Mouse (Mus musculus) right cerebral cortex, adult 2 months (tissue): ENCODE results near the gene Ang.

Experiments
- DNase-seq, 2 experiments: peaks; one replicate each; pipeline ENCODE4 v3.0.0; 2021 to 2022; ENCODE audit warnings: low spot score in 2 of 2

Ang gene

DNA sequence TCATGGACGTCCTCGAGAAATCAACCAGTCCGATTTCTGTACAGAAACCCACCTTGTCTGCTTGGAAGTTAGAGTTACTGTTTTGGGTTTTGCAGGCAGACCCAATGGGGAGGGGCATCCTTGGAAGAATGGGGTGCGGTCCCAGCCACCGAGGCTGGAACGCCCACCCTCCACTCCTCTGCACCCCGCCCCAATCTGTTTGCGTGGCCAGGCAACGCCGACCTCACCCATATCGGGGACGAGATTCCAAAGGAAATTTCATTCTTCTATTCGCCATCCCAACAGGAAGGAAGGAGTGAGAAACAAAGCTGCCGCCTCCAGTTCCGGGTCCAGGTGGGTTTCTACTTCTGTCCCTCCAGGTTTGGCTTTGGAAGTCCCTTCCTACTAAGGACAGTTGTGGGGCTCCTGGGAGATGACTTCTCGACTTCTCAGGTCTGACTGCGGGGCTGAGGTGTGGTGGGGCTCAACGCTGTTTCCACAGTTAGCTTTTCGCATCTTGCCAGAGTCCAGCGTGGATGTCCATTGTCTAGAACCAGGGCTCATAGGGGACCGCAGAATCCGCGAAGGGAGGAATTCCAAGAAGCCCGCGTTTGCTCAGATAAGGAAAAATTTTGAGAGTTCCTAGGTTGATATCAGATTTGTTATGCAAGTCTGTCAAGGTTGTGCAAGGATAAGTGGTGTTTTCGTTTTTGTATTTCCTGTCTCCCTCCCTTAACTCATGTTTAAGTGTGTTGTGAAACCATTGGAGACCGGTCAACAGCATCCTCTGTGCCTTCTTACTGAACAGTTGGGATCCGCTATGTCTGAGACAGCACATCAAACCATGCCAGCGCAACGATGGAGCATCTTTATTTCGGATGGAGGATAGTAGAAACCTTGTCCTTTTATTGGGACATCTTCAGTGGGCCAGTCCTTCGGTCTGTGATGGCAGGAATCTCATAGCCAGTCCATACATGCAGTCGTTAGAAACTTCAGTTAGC is at the start of gene Ang, which contains the start of gene Rnase4:
Gene Ang (plus strand): TSS at position 230 of the 980 bp plus-strand sequence.
Gene Rnase4 (plus strand): TSS at position 157 of the 980 bp plus-strand sequence.
- peak; percentile 23 to 43 for DNase-seq

GRCm38 (mm10) chr14:51041769-51042168 is 49.2 kb upstream of the Ang start, which contains the start of gene Rnase9:
Gene Rnase9 (minus strand): TSS chr14:51041869.
- DNase-seq: no peak

DNA sequence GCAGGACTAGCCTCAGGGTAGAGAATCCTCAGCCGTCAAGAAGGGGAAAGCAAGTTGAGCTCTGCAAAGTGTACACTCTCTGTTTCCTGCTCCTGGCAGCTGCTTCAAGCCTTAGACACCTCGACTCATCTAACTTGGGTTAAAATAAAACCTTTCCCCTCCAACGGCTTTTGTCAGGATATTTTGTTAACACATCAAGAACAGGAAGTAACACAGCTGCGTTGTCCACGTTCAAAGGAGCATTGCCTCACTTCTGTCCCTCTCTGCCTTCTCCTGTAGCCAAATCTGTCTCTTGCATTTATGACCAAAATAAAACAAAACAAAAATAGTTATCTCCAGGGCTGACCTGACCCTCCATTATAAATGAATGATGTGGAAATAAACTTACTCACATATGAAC is 43.1 kb upstream of the Ang start:
- no peak for DNase-seq

DNA sequence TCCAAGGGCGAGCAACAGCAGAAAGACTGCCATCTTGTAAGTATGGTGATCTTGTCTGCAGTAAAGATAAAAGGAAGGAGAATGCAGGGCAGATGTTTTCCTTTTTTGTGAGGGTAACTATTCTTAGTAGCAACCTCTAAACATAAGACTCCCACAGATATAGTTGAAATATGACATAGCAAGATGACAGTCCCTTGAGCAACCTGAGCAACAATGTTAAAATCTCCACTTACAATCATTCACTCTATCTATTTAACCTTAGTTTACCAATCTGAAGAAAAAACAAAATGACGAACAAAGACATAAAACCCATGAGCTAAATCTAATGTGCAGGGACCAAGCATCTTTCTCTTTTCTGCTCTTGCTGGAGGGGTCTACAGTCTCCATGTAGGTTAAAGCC is 40.9 kb upstream of the Ang start, which contains the start of gene Rnase11:
Gene Rnase11 (minus strand): TSS at position 101 of the 400 bp plus-strand sequence.
- no peak for DNase-seq

DNA sequence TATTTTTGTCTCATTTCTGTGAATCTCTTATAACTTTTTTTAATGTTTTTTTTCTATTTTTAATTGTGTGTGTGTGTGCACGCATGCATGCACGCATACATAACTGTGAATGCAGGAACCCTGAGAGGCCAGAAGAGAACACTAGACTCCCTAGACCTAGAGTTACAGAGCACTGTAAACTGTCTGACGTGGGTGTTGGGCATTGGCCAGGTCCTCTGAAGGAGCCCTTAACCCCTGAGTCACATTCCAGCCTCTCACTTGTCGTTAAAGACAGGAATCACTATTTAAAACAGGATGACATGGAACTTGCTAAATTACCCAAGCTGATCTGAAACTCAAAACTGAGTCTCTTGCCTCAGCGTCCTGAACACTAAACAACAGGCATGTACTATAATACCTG is 39.0 kb upstream of the Ang start:
- DNase-seq: no peak

DNA sequence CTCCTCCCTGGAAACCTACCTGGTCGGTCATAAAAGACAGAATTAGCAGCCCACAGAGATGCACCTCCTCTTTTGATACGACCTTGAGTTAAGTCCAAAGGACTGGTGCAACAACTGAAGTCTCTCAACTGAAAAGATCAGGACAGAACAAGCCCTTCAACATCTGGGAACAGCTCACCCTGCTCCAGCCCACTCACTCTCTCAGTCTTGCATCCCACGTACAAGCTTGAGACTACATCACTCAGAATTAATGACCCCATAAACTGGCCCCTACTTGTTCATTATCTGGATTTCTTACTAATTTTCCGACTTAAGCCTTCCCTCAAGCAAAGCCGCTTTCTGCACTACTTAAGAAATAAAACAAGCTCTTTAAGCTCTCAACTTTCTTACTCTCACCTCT is 37.8 kb upstream of the Ang start:
- no peak for DNase-seq

- DNase-seq: no peak
These were observed 36.4 kb upstream of the Ang start for GRCm38 (mm10) chr14:51054243-51055237.

DNA sequence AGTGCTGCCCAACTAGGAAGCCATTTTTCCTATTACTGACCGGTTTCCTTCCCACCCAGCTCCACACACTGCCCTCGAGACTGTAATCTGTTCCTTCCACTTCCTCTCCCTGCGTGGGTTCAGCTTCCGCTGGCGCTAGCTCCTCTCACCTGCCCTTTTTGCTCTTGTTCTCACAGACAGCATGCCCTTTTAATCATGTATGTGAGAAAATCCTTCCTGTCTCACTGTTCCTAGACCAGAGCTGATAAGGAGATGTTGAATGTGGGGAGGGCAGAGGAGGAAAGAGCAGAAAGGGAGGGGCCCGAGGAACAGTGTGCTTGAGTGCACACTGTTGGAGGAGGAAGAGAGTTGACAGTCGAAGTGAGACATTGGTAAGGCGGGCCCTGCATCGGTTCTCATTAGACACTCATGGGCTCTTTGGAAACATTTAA is 33.5 kb upstream of the Ang start, which contains the start of gene Rnase12:
Gene Rnase12 (minus strand): TSS at position 261 of the 431 bp plus-strand sequence.
- DNase-seq: no peak

GRCm38 (mm10) chr14:51060761-51061160 is 30.2 kb upstream of the Ang start:
- no peak for DNase-seq

DNA sequence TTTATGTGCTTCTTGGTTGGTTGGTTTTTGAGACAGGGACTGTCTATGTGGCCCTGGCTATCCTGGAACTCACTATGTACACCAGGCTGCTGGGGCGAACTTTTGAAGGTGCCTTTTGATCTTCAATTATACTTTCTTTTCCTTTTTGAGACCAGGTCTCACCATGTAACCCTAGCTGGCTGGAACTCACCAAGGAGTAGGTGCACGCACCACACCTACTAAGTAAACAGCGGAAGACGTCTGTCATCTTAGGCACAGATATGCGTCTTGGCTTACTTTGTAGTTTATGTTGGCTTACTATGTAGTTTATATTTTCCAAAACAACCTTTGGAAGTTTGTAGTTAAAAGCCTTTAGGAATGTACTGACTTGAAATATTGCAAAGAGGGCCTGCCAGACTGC is 22.0 kb upstream of the Ang start:
- DNase-seq: no peak

- no peak for DNase-seq
These were observed 21.3 kb upstream of the Ang start for GRCm38 (mm10) chr14:51069617-51070016.

DNA sequence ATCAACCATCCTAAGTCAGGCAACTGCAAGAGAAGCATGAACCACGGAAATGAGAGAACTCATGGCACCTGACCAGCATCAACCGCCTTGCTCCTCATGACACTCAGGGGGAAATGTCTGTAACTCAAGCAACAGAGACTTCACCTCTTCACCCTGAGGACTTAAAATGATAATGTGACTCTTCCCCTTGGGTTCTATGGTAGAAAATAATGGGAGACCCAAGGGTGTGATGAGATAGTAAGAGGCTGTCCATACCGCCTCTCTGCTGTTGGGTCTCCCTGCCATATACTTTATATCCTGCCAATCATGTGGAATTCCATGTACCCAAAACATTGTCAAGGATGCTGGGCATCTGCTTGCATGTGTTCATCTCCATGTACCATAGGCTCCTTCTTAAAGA is 16.6 kb upstream of the Ang start, which contains the start of gene Olfr750:
Gene Olfr750 (minus strand): TSS at position 101 of the 400 bp plus-strand sequence.
- no peak for DNase-seq

DNA sequence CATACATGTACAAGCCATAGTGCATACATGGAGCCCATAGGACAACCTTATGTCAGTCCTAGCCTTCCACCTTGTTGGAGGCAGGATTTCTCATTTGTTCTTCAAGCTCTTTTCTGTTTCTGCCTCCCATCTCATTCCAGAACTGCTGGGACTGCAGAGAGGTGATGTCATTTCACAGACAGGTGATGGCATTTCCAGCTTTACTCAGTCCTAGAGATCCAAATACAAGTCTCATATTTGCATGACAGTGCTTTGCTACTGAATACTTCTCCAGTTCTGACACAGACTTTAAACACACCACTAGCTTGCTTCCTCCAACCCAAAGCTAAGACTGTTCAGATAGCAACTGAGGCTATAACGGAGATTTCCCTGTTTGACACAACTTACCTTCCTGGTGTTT is 11.8 kb upstream of the Ang start:
- no peak for DNase-seq

DNA sequence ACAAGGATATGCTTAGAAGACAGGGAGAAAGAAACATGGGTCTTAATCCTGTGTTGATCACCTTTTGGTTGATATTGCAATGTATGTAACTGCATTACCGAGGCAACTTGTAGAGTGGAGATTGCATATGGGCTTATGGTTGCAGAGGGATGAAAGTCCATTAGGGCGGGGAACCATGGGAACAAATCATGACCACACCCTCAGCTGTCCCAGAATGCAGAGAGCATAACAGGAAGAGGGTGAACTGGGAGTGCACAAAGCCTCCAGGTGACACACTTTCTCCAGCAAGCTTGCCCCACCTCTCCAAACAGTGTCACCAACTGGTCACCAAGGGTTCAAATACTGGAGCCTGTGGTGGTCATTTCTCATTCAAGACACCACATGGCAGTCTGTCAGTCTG is 9.9 kb upstream of the Ang start:
- DNase-seq: no peak

- DNase-seq: peak; percentile 78 to 82
These were observed 8.1 kb upstream of the Ang start for GRCm38 (mm10) chr14:51082599-51083581.

GRCm38 (mm10) chr14:51083805-51084204 is 7.1 kb upstream of the Ang start:
- no peak for DNase-seq

- no peak for DNase-seq
These were observed 5.9 kb upstream of the Ang start for GRCm38 (mm10) chr14:51085086-51085485.

- DNase-seq: no peak
These were observed 5.0 kb upstream of the Ang start for GRCm38 (mm10) chr14:51085911-51086310.

GRCm38 (mm10) chr14:51087762-51088161 is 3.2 kb upstream of the Ang start:
- no peak for DNase-seq

GRCm38 (mm10) chr14:51088166-51088969 is 2.6 kb upstream of the Ang start:
- DNase-seq: peak; percentile 93 to 96
